Mouse (Mus musculus) kidney, adult 11 months (tissue): ENCODE data around the gene Tram2.

Experiments used
- DNase-seq: peaks from one replicate; pipeline ENCODE4 v3.0.0; 2022

The Tram2 gene

DNA sequence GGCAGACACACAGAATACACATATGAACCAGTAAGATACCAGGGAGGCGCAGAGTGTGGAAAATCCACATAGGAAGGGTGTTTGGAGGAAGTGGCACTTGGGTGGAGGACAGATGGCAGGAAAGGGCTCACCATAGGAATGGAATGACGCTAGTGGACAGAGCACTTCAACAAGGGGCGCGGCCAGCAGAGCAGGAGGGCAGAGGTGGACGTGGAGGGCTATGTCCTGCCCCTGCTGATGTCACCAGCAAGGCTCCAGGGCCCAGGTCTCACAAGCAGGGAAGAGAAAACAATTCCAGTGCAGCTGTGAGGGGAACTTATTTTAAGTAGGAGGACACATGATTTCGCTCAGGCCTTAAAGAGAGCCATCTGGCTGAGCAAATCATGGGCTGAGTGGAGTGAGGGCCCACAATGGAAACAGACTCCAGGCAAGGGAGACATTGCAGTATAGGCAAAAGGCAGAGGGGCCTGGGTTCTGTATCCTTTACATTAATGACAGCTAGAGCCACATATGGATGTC, 68.7 kb downstream of the Tram2 start:
- no peak for DNase-seq

DNA sequence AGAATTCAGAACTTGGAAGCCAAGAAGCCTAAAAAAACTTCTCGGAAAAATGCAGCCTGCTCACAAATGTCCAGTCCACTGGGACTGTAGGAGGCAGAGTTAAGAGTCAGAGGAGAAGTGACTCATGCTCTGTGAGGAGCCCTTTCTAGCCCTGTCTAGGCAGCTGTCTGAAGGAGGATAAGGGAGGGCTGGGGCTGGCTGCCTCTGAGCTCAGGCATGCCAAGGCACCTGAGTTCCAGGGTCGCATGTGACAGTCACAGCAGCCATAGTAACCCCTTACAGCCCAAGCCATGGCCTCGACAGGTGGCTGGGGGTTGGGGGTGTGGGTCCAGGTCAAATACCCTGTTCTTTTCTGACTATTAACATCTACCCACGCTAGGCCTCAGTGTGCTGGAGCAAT, 70.1 kb downstream of the Tram2 start:
- no peak for DNase-seq

DNA sequence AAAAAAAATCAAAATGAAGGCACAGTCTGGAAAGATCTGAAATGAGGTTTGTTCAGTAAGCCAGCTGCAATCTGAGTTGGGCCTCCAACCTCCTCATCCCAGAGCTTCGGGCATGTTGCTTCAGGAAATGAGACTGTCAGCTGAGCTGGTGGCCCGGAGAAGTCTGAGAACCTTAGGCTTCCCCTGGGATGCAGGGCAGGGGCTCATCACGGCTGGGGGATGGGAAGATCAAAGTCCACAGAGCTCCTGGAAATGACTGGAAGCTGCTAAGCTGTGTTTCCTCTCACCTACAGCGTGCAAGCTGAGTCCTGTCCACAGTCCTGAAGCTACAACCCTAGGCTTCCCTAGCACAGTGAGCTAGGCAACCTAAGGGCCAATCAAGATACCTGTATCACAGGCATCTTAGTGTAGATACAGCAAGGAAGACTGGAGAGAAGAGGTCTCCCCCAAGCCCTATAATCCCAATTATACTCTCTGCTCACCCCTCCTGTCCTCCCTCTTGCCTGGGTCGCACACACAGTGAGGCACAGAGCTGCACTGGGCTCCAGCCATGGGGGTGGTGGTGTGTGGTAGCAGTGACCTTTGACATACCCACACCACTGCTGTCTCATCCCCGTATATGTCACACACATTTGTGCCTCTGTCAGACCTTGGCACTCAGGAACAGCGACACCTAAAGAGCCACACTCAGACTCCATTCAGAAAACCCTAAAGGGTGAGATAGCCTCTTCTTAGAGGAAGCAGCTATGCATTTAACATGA, 70.9 kb downstream of the Tram2 start:
- no peak for DNase-seq

DNA sequence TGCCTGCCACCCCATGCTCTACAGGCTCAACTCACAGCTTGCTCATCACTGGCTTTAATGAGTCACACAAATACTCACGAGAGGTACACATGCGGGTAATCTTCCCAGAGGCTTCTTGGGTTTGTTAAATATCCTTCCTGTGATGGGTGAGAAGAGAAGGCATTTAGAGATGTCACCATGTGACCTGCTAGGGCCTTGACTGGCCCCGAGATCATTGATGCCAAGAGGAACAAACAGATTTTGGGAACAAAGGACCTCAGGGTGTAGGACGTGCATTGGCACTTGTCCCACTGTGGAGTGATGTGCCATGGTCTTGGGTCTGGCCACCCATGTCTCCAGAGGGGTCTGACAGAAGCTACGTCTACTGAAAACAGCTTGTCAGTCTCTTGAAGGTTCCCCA, 72.3 kb downstream of the Tram2 start:
- no peak for DNase-seq

DNA sequence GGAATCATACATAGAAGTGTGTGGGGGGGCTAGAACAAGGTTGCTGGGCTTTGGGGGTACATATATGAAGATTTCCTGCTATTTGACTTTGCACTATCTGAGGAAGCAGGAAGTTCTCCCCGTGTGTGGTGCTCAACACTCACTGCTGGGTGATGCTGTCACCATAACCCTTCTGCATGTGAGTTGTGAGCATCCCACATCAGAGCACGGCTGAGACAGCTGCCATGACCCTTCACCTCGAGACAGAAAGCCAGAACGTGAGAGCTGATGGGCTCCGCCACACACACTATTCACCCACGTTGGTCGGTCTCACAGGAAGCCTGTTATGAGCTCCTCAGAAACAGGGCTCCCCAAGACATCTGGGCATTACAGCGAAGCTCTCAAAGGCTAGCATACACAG, 74.4 kb downstream of the Tram2 start:
- no peak for DNase-seq

DNA sequence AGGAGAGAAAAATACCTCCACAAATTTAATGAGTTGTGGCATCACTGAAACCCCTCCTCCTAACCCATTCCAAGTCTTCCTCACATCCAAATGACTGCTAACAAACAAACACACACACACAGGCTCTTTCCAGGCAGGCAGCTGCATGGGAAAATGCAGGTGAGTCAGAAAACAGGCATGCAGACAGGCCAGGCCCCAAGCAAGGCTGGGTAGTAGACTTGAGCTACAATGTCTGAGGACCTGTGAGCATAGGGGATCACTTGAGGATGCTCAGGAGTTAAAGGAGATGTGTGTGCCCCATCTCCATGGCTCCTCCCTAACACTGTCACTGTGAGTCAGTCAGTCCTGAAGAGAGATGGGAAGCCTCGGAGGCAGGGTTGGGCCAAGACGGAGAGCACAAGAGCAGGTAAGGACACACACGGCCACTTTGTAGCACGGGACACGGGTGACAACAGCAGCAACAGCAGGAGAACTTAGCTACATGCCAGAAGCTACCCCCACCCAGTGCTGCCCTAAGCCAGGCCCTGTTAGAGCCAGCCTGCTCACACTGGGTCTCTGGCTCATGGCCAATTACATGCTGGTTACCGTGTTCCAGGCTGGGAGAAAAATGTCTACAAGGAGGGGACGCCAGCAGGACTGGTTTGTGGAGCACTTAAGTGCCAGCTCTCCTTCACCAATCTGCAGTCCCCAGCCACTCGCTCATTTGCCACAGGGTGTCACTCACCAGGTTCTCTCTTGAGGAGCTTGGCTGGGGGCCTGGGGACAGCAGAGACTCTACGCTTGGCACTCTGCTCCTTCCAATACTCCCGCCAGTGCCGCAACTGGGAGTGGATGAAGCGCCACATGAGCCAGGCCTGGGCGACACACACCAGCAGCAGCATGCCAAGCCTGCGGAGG, 76.5 kb downstream of the Tram2 start:
- DNase-seq, result no peak

DNA sequence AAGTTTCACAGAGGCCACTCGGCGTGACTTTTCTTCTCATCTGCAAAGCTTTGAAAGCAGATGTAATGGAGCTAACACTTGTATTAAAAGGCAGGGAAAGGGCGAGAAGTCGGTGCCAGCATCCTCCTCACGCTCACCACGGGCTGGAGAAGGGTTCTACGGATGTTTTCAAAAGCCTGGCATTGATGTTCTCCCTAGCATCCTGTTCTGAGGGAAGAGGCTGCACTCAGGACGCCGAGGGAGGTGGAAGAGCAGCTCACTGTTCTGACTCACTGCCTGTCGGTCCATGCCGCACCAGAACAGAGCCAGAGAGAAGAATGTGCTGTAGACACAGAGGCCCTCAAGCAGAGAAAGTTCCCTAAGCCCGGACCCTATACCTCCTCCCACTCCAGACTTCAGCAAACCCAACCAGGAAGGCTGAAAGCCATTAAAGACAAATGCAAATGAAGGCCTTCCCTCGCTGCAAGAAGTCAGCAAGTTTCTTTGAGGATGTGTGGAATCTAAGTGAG, 81.1 kb downstream of the Tram2 start:
- no peak for DNase-seq

DNA sequence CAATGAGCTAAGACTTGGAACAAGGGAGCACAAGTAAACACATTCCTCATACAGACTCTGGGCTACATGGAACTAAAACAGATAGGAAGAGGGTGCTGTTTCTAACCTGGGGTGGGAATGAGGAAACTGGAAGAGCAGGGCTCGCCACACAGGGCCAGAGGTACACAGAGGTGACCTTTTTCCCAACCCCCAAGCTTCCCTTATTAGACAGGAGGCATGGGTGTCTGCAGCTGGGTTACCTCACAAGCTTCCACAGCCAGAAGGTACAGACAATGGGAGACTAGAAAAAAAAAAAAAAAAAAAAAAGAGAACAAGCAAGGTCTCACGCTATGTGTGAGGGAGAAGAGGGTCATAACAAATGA, 81.7 kb downstream of the Tram2 start:
- no peak for DNase-seq

DNA sequence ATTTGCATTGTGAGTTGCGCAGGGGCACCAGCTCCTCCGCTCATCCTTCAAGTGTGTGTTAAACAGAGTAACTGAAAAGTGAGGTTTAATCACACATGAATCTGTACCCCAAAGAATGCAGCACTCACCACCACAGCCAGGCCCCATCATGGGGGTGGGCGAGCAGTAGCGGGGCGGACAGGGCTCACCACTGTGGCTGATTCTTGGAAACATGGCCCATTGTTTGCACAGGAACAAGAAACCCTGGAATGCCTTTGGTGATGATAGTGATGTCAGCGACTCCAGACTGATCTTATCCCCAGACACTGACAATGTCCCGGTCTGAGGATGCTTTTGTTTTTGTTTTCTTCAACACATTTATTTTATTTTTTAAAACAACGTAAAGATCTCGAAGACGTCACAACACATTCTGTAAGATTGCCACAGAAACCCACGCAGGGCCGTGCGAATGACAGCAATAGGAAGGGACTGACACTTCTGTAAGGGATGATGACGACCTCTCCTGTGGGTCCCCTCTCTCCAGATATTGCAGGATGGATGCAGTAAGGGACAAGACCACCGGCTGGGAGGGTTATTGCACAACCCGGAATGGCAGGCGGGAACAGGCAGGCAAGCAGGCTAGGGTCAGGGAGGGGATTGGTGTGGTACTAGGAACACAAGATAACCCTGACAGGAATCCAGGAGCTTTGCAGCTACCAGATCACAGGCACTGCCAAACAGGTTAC, 82.3 kb downstream of the Tram2 start:
- no peak for DNase-seq

DNA sequence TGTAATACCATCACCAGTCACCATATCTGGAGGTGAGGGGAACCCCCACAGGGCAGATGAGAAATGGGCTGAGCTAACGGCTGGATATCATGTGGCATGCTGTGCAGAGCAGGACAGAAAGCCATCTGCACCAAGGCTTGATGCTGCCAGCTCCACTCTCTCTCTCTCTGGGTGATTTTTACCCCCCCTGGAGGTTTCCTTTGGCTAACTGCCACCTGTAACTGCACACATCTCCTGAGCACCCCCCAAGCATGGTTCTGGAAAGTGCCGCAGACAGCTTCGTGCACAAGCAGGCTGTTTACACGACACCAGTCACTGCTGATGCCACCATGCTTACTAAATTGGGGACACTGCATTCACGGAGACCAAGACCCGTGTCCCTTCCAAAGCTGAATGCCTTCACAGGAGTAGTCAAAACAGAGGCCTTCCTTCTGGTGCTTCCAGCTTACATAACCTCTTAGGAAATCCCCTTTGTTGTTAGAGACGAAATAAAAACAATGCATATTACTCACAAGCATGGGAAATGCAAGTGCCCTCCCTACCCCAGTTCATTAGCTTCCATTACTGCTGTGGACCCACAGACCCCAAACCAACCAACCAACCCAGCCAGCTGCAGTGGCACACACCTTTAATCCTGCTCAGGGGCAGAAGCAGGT, 83.6 kb downstream of the Tram2 start:
- no peak for DNase-seq

DNA sequence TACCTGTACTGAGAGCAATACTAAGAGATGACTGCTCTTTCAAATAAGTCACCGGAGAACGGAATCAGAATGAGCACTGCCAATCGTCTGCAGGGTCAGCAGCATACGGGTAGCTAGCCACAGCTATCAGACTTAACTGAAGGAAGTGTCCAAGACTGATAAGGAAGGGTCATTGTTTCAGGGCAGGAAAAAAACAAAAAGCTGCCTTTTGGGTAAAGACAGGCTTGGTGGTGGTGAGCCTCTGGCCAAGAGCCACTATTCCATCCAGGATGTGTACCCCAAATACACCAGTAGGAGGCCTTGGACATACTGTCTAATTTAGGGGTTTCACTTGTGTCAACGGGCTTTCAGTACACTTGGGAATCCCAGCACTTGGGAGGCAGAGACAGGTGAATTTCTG, 84.7 kb downstream of the Tram2 start:
- no peak for DNase-seq

DNA sequence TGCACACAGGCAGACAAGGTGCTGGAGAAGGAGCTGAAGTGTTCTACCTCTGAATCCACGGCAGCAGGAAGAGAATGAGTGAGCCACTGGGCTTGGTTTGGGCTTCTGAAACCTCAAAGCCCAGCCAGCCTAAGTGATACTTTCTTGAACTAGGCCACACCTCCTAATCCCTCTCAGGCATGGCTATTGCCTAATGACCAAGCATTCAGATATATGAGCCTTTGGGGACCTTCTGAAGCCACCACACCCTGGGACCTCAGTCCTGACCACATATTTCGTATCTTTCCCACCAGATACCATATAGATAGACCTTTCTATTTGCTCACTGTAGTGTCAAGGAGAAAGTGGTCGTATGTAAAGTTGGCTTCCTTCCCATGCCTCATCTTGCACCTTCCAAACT, 85.3 kb downstream of the Tram2 start:
- no peak for DNase-seq

DNA sequence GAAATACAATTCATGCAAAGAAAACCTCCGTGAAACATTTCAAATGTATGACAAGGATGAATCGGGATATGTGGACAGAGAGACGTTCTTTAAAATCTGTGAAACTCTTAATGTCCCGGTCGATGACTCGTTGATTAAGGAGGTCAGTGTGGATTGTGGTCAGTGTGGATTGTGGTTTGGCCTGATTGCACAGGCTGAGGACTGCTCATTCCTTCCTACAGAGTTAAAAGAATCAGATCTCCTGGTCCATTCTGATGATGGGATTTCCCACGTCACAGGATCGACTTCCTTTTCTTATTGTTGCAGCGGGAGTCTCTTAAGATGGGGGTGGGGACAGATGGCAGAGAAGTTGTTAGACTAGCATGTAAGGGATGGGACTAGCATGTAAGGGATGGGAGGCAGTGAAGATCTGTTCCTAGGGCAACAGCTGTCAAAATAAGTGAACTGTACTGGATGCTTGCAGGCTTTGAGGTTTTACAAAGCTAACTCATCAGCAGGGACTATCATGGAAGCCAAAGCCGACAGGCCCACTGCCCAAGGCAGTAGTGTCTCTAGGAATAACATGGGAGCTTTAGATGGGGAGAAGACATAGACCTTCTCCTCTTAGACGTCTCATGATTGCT, 89.5 kb downstream of the Tram2 start:
- DNase-seq, result no peak

DNA sequence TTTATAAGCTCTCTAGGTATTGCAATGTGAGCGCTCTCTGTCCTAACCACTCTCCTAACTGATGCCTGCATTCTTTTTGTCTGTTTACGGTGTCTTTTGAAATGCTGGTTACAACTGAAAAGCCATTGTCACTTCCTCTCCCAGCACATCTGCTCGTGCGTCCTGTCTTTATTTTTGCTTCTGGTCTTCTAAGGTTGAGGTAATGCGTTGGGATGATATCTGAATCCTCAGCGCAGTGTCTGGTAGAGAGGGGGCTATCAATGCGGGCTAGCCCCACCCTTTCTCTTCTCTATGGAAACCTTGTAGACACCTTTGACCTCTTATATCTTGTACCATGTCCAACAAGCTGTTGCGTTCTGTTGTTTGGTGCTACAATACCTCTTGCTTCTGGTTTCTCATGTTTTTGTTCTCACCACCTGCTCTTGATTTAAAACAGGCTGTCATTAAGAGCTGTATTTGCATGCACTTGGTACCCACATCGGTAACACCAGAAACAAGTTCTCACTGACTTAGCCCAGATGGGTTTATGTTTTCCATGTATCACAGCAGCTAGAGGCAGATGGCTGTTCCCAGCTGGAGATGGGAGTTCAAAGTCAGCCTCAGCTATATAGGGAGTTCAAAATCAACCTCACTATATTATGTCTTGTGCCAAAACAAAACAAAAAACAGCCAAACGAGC, 92.5 kb downstream of the Tram2 start:
- DNase-seq, result no peak

DNA sequence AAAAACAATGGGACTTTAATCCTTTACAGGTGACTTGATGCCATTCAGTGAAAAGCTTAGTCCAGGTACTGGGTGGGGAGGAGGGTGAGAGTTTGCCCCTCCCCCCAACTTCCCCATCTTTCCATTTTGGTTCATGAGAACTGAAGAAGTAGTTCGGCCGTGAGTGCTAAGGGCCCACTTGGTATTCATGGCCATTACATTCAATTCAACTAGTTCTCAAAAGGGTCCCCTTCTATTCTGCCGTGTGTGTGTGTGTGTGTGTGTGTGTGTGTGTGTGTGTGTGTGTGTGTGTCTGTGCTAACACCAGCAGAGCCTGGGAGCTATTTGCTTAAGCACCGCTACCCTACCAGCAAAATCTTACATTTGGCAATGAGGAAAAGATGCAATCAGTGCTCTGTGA, 94.4 kb downstream of the Tram2 start:
- no peak for DNase-seq

DNA sequence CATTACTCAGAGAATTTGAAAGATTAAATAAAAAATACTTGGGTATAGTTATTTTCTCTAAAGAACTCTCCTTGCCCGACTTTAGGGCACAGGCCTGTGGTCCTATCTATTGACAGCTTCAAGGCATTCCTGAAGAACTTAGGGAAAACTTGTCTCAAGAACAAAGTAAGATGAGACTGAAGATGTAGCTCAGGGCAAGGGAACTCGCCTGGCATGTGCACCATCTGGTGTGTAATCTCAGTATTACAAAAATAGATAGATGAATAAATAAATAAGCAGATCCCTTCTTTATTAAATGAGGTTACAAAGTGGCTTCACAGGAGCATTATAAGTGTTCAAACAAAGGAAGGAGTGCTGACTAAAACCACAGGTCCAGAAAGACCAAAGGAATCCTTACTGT, 94.9 kb downstream of the Tram2 start:
- no peak for DNase-seq

DNA sequence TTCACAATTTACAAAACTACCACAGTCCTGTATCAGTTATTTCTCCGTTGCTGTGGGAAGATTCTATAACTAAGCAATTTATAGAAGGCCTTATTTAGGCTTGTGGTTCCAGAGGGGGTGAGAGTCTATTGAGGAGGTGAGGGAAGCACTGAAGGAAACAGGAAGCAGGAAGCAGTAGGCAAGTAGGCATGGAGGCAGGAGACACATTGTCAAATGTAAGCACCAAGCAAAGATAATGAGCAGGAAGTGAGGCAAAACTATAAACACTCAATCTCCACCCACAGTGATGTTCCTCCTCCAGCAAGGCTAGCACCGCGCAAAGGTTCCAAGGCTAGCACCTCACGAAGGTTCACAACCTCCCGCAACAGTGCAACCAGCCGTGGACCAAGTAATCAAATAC, 97.3 kb downstream of the Tram2 start:
- DNase-seq, result no peak

DNA sequence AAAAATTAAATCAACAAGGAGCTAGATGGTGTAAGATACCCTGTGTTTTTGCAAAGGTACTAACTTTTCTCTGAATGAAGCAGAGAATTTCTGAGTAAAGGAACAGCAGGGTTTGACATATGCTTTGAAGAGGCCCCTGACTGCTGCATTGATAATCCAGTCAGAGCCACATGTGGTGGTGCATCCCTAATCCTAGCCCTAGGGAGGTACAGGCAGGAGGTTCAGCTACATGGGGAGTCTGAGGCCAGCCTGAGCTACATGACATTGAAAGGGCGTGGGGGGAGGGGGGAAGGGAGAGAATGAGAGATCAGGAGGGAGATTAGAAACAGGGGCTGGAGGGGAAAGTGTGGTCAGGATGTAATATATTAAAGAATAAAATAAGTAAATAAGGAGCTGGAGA, 98.5 kb downstream of the Tram2 start:
- no peak for DNase-seq

DNA sequence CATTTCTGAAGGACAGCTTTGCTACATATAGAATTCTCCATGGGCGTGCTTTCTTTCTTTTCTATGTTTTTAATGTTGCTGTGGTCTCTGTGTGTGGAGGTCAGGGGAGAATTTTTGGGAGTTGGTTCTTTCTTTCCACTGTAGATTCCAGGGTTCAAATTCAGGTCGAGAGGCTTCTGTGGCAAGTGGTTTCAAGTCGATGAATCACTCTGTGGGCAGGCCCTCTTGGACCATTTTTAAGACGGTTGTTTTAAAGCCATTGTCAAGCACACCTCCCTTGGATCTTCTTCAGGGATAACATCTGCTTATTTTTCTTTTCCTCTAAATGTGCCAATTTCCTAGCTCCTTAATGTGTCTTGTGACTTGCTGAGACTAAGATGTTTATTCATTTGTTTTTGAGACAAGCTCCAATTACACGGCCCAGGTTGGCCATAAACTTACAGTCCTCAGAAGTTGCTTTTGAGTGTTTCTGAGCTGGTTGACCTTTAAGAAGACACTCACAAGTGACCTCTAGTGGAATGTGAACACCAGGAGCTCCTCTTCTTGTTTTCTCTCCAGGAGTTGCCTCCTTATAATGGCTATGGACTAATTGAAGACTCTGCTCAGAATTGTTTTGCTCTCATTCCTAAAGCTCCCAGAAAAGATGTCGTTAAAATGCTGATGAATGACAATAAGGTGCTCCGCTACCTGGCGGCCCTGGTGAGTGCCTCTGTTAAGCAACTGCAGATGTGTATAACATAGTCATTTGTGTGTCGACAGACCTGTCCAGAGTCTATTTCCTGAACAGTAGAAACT, 104.5 kb downstream of the Tram2 start:
- DNase-seq, result no peak

DNA sequence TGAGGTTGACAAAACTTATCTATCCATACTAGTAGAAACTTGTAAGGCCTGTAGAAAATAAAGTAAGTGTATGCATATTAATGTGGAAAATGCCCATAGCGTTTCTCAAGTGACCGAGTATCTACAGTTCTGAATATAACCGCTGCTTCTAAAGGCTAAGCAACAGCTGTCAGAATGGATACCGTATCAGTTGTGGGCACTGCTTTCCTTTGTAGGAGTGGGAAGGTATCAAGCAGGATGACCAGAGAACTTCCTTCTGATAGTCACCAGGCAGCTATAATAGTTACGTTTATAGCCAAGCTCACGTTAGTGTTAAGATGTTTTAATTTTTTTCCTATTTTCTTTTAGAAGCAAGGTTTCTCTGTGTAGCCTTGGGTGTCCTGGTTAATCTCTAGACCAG, 105.6 kb downstream of the Tram2 start:
- no peak for DNase-seq

DNA sequence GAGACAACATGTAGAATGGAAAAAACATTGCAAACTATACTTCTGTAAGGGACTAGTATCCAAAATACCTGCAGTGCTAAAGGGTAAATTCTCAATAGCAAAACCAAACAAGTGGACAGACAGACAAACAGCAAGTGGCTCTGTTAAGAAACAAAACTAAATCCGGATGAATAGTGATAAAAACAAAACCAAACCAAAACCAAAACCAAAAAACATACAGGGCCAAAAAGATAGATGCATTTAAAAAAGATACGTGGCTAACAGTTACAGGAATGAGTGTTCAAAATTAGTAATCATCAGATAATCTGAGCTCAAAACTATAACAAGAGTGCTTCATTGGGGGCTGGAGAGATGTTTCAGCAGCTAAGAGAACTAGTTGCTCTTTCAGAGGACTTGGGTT, 109.4 kb downstream of the Tram2 start:
- DNase-seq, result no peak
